9 mouse cellular contexts compared by ENCODE assay signal in the genomic region with DNA sequence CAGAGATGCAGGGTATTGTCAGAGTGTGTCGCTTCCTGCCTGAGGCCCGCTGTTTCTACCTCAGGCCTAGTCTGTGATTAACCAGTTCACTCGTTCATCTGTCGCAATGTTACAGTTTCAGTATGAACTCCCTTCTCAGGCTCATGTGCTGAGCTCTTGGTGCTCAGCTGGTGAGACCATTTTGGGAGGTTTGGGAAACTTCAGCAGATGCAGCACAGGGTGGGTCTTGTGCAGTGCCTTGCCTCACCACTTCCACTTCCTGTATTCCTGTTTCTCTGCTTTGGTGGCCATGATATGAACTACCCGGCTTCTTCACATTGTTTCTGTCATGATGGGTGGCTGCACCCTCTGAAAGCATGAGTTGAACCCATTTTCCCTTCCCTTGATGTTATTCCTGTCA.
"Had no signal": no experiment of that assay in that cellular context is flagged by ENCODE, and none has a peak within 500 bp of the region (broad histone marks: within the 10 kb centered on the region; RNA-seq: fewer than 3 reads in every experiment).

No protein-coding gene starts in this region.

- ATAC-seq: intestine, embryonic 16.5 days had no signal

- DNase-seq: kidney, adult 8-10 months; kidney, postnatal 4 days; left cerebral cortex, postnatal 4 days; lung, adult 18-20 months; midbrain, embryonic 14.5 days; right cerebral cortex, postnatal 4 days; thymus, adult 2 months; thymus, postnatal 4 days had no signal
